8 mouse cellular contexts compared by ENCODE assay signal in genomic region chr12:84069582-84069981, GRCm38 (mm10). TPM values are rescaled to one million over a fixed set of nuclear protein-coding genes. Genes with fewer than 3 reads are reported as not detected.
DNase-seq lines count a peak whose midpoint lies in the region; ATAC-seq and TF ChIP-seq lines count a peak whose summit lies in the region.
"Not testable (repeated sequence)": the region's sequence is repeated elsewhere in the genome, so short reads cannot be mapped to it uniquely, and the experiment has no call there.
"Had no signal": no experiment of that assay in that cellular context is flagged by ENCODE, and none has a peak within 500 bp of the region (broad histone marks: within the 10 kb centered on the region; RNA-seq: fewer than 3 reads in every experiment).

No protein-coding gene starts in this region.

- not testable (repeated sequence) for H3K9me3 ChIP-seq in forebrain, embryonic 12.5 days; heart, embryonic 13.5 days

- peak overlapping the region; percentile 40 for H3K4me3 ChIP-seq in brown adipose tissue, adult 24 weeks (ENCODE audit: insufficient read depth, low read depth, low read length)
- H3K4me3 ChIP-seq in forebrain, embryonic 12.5 days (replicated peaks): peak overlapping the region; percentile 39
- H3K4me3 ChIP-seq in heart, embryonic 13.5 days: peak overlapping the region; percentile 52
- peak overlapping the region; percentile 49; the same call in 1 of the 2 replicates for H3K4me3 ChIP-seq in kidney, adult 2 months (ENCODE audit: insufficient read depth, low read depth, low read length)

- not testable (repeated sequence) for H3K36me3 ChIP-seq in forebrain, embryonic 12.5 days (replicated peaks); heart, embryonic 13.5 days; kidney, adult 2 months (ENCODE audit: control insufficient read depth, insufficient read depth, low read length)

- H3K4me2 ChIP-seq in forebrain, embryonic 12.5 days: peak overlapping the region; percentile 57
- H3K4me2 ChIP-seq in heart, embryonic 13.5 days: peak overlapping the region; percentile 76

- intact Hi-C loops in left cerebral cortex, postnatal 36 days (cut with DNase I): not testable (repeated sequence)

- TF ChIP-seq POLR2A in kidney, adult 2 months (IDR thresholded peaks at IDR 0.05; ENCODE audit: low read depth, low read length): not testable (repeated sequence)

- ATAC-seq in forebrain, embryonic 12.5 days (ENCODE audit: low FRiP score); heart, embryonic 13.5 days (ENCODE audit: extremely low read depth, insufficient number of reproducible peaks, low FRiP score, low TSS enrichment): not testable (repeated sequence)

- peak; percentile 59 for DNase-seq in kidney, adult 2 months
- peak; percentile 43 to 56 for DNase-seq in left cerebral cortex, postnatal 36 days (ENCODE audit: low spot score in 2 of 2)
- peak; percentile 33 for DNase-seq in lung, postnatal 14 days
- DNase-seq in right cerebral cortex, postnatal 10 days (ENCODE audit: low spot score in 2 of 2): peak; percentile 43 to 47

- 0 out of 2 replicates have a peak overlapping the region, but pooled peaks have one; percentile 36 for H3K9ac ChIP-seq in forebrain, embryonic 12.5 days
- H3K9ac ChIP-seq in heart, embryonic 13.5 days: peak overlapping the region; percentile 71

- WGBS in forebrain, embryonic 12.5 days: 2% methylated on average over 44 of the region's 52 CpGs
- 2% methylated on average over 49 of the region's 52 CpGs for WGBS in heart, embryonic 13.5 days
- WGBS in kidney, adult 2 months: 2% methylated on average over 48 of the region's 52 CpGs

- not testable (repeated sequence) for TF ChIP-seq CTCF in kidney, adult 2 months (conservative IDR thresholded peaks at IDR 0.05; ENCODE audit: insufficient read depth, insufficient read length, low read depth, low read length)

- H3K27ac ChIP-seq in brown adipose tissue, adult 24 weeks (replicated peaks; ENCODE audit: low read depth, low read length); forebrain, embryonic 12.5 days; heart, embryonic 13.5 days (replicated peaks); kidney, adult 2 months (ENCODE audit: insufficient read depth, low read depth, low read length): not testable (repeated sequence)

- not testable (repeated sequence) for H3K4me1 ChIP-seq in brown adipose tissue, adult 24 weeks (ENCODE audit: control insufficient read depth, insufficient read depth, insufficient read length, low read length); forebrain, embryonic 12.5 days; heart, embryonic 13.5 days; kidney, adult 2 months (ENCODE audit: control insufficient read depth, insufficient read depth, low read length)

- H3K27me3 ChIP-seq in forebrain, embryonic 12.5 days: peaks cover 47% of the 10 kb centered on the region
- H3K27me3 ChIP-seq in heart, embryonic 13.5 days (replicated peaks): peaks cover 53% of the 10 kb centered on the region
- H3K27me3 ChIP-seq in kidney, adult 2 months (replicated peaks; ENCODE audit: control insufficient read depth, insufficient read depth, low read length): not testable (repeated sequence)

RNA-seq across cellular contexts. Expression of gene Acot5, which starts 0.5 kb away (rescaled TPM):
- polyA plus RNA-seq in brown adipose tissue, adult 24 weeks (2012; ENCODE audit: insufficient read depth, insufficient read length, missing spikeins): not detected in 2 replicates
- polyA plus RNA-seq in forebrain, embryonic 12.5 days (2016; fragmentation: Nextera tagmentation; extraction: Ambion mirVana): not detected in 2 replicates
- 0.14 TPM in 1 of 2 replicates, not detected in the other for polyA plus RNA-seq in heart, embryonic 13.5 days (2015; fragmentation: Nextera tagmentation; extraction: Ambion mirVana)
- 0.12 and 0.16 TPM in 2 replicates for polyA plus RNA-seq in kidney, adult 2 months (2012; rRNA removed)
- 1 to 10 TPM; 4.9 to 6.2 TPM for total RNA-seq in left cerebral cortex, postnatal 36 days (2021)
- total RNA-seq: neutrophil, adult 5-6 weeks had no signal

RNA-seq across cellular contexts. Expression of gene Acot3, which starts 17.6 kb away (rescaled TPM):
- not detected in 2 replicates for polyA plus RNA-seq in brown adipose tissue, adult 24 weeks (2012; ENCODE audit: insufficient read depth, insufficient read length, missing spikeins)
- polyA plus RNA-seq in forebrain, embryonic 12.5 days (2016; fragmentation: Nextera tagmentation; extraction: Ambion mirVana): 0.32 and 0.33 TPM in 2 replicates
- polyA plus RNA-seq in heart, embryonic 13.5 days (2015; fragmentation: Nextera tagmentation; extraction: Ambion mirVana): 0.20 and 0.52 TPM in 2 replicates
- 30.7 and 37.0 TPM in 2 replicates for polyA plus RNA-seq in kidney, adult 2 months (2012; rRNA removed)
- total RNA-seq in left cerebral cortex, postnatal 36 days (2021): 1 to 10 TPM; 3.2 to 3.6 TPM
- total RNA-seq: neutrophil, adult 5-6 weeks had no signal

RNA-seq across cellular contexts. Expression of gene Gm49366, which starts 30.8 kb away (rescaled TPM):
- not detected in 2 replicates for polyA plus RNA-seq in brown adipose tissue, adult 24 weeks (2012; ENCODE audit: insufficient read depth, insufficient read length, missing spikeins)
- polyA plus RNA-seq in forebrain, embryonic 12.5 days (2016; fragmentation: Nextera tagmentation; extraction: Ambion mirVana): not detected in 2 replicates
- polyA plus RNA-seq in heart, embryonic 13.5 days (2015; fragmentation: Nextera tagmentation; extraction: Ambion mirVana): not detected in 2 replicates
- polyA plus RNA-seq in kidney, adult 2 months (2012; rRNA removed): 0.35 TPM in 1 of 2 replicates, not detected in the other
- not detected for total RNA-seq in left cerebral cortex, postnatal 36 days (2021)
- total RNA-seq: neutrophil, adult 5-6 weeks had no signal

RNA-seq across cellular contexts. Expression of gene Acot6, which starts 30.9 kb away (rescaled TPM):
- polyA plus RNA-seq in brown adipose tissue, adult 24 weeks (2012; ENCODE audit: insufficient read depth, insufficient read length, missing spikeins): 1.5 and 3.3 TPM in 2 replicates
- polyA plus RNA-seq in forebrain, embryonic 12.5 days (2016; fragmentation: Nextera tagmentation; extraction: Ambion mirVana): 0.97 and 1.0 TPM in 2 replicates
- polyA plus RNA-seq in heart, embryonic 13.5 days (2015; fragmentation: Nextera tagmentation; extraction: Ambion mirVana): 0.71 and 0.74 TPM in 2 replicates
- polyA plus RNA-seq in kidney, adult 2 months (2012; rRNA removed): 6.9 and 7.1 TPM in 2 replicates
- total RNA-seq in left cerebral cortex, postnatal 36 days (2021): 1 to 10 TPM; 3.6 to 3.7 TPM
- total RNA-seq: neutrophil, adult 5-6 weeks had no signal

RNA-seq across cellular contexts. Expression of gene Acot4, which starts 31.4 kb away (rescaled TPM):
- 1.5 and 2.8 TPM in 2 replicates for polyA plus RNA-seq in brown adipose tissue, adult 24 weeks (2012; ENCODE audit: insufficient read depth, insufficient read length, missing spikeins)
- polyA plus RNA-seq in forebrain, embryonic 12.5 days (2016; fragmentation: Nextera tagmentation; extraction: Ambion mirVana): 0.15 and 0.33 TPM in 2 replicates
- 0.19 and 0.66 TPM in 2 replicates for polyA plus RNA-seq in heart, embryonic 13.5 days (2015; fragmentation: Nextera tagmentation; extraction: Ambion mirVana)
- polyA plus RNA-seq in kidney, adult 2 months (2012; rRNA removed): 47.8 and 63.5 TPM in 2 replicates
- 1 to 10 TPM; 2.1 to 2.8 TPM for total RNA-seq in left cerebral cortex, postnatal 36 days (2021)
- total RNA-seq: neutrophil, adult 5-6 weeks had no signal

Comparison
In these comparisons a context has a peak if more than half of its experiments do, and no peak if none do; other contexts are left out.
1. RNA of gene Acot3, which starts 17.6 kb away (polyA plus RNA-seq): 30.7 to 37.0 TPM in kidney, adult 2 months; 0.20 to 0.52 TPM in heart, embryonic 13.5 days, 0.32 to 0.33 TPM in forebrain, embryonic 12.5 days and not detected in brown adipose tissue, adult 24 weeks; every median in the first group is over 10 times any median in the second.
2. Peak in every context shown above with its lines, with median percentiles within 50 percentile points of each other: H3K4me3 ChIP-seq and DNase-seq.